Mouse (Mus musculus): ENCODE data around the gene Frat2. TPM values are rescaled to one million over a fixed set of nuclear protein-coding genes. Genes with fewer than 3 reads are reported as not detected.

Frat2 gene
- polyA plus RNA-seq (2012; ENCODE audit: low replicate concordance) = 12.4 and 20.4 TPM in 2 replicates

DNA sequence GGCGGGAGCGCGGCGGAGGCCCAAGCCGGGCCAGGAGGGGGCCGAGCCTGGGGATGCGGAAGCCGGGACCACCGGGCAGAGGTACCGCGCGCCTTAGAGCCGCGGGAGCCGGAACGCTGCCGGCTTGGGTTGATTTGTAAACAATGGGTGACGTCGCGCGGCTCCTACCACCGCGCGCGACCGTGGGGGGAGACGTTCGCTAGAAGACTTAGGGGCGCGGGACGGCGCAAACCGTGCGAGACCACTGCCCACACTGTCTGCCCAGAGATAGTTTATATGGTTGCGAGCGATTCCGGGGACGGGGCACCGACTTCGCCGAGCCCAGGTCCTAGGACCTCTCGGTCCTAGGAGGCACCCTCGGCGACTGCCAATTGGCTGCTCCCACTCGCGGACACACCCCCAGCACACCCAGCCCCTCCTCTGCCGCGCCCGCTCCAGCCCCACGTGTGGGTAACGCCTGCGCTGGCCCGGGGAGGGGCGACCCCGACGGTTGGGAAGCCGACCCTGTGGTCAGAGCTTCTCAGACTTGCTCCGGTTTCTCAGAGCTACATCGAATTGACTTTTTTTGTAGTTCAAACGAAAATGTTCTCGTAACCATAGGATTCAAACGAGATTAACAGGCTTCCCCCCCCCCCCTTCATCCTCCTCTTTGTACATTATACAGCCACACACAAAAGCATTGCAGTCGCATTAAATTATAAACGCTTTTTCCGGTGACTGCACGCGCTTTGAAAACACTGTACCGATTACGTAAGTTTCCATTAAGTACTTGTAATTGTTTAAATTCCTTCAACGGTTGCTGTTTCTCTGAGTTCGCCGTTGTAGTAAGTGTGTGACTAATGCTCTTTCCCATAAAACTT lies at the start of gene Frat2:
Gene Frat2, minus strand, starts transcription at position 141 of the 860 bp plus-strand sequence.

DNA sequence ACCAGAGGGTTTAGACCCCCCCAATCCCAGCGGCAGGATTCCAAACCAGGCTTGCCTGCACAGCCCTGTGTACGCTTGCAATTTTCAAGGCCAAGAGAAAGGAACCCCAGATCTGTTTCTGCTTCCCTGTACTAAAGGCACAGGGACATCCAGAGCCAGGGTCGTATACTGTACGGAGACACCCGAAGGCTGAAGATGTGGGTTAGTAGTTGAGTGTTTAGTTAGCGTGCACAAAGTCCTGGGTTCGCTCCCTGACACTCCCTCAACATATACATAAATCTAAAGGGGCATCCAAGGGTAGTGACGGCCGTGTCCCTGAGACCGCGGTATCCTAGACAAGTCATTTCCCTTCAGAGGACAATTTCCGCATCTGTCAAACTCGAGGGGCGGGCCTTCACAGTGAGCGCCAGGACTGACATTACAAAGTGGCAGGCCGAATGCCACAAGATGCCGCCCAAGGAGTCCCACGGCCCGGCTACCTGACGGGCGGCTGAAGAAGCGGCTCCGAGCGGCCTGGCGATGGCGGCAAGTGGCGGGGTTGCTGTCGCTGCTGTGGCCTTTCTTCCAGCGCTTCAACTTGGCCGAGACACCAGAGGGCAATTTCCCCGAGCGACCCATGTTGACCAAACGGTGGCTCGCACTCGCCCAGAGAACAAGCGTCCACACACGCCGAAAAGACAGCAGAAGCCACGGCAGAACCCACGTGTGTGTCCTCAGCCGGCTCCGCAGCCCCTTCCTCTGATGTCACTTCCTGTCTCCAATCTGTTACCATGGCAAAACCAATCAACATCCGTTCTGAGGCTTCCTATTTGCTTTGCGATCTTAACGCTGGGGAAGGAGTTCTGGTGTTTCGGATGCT lies 47.8 kb upstream of the Frat2 start, which contains the start of gene Rrp12:
Gene Rrp12, minus strand, starts transcription at position 714 of the 859 bp plus-strand sequence.

DNA sequence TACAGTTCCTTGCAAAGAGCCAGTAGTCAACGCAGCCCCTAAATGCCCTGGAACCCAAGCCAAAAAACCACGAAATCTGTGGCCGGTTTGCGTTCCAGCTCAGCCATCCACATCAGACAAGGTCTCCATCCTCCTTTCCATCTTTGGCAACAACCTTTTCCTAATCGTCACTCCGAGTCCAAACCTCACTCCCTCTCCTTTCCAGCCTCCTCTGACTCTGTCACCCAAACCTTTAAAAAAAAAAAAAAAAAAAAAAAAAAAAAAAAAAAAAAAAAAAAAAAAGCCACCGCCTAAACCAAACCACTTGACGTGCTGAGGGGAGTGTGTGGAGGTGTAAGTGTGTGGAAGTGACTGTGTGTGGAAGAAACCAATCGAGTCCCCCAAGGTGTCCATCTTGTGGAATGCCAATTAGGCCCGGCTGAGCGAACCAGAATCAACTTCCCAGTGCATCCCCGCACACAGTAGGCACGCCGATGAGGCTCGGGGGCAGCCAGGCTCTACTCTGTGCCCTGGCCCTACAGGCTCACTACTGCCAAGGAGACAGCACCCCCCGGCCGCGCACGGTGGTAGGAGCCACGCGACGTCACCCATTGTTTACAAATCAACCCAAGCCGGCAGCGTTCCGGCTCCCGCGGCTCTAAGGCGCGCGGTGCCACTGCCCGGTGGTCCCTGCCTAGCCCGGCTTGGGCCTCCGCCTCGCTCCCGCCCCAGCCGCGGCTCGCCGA lies 18.4 kb downstream of the Frat2 start, which contains the start of gene Frat1:
Gene Frat1, plus strand, starts transcription at position 590 of the 725 bp plus-strand sequence.

DNA sequence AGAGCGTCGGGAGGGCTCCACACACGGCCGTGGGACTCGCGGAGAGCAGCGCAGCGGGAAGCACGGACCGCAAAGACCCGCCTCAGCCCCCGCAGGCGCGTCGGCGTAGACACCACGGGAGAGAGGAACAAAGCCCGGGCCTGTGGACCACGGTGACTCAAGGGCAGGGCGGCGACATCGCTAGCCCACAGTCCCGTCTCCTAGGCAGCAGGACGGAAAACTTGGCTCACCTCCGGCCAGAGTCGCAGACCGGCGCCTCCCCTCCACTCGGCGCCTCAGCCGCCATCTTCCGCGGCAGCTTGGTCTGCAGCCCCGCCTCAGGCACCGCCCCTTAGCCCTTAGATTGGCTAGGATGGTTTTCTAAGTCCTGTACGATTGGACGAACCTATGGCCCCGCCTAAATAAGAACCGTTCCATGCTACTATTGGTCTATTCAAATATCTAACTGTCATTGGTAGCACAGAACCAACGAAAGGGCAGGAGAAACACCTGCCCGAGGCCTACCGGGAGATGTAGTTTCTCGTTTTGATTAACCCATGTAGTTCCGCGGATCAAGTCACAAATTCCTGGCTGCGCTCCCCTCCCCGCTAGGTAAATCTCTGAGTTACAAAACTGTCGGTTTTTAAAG lies 46.1 kb downstream of the Frat2 start, which contains the start of gene Arhgap19:
Gene Arhgap19, minus strand, starts transcription at position 306 of the 628 bp plus-strand sequence.

Other genes starting within 250 kb of the Frat2 start
- gene Slit1, start 104.5 kb downstream of the Frat2 start, polyA plus RNA-seq (2012; ENCODE audit: low replicate concordance) = 0.03 and 0.08 TPM in 2 replicates
- gene Arhgap19, start 46.1 kb downstream of the Frat2 start, polyA plus RNA-seq (2012; ENCODE audit: low replicate concordance) = 1.1 and 1.4 TPM in 2 replicates
- gene Frat1, start 18.2 kb downstream of the Frat2 start, polyA plus RNA-seq (2012; ENCODE audit: low replicate concordance) = 14.5 and 27.0 TPM in 2 replicates
- gene Rrp12, start 48.0 kb upstream of the Frat2 start, polyA plus RNA-seq (2012; ENCODE audit: low replicate concordance) = 8.6 and 10.4 TPM in 2 replicates
- 97.8 and 113 TPM in 2 replicates for gene Pgam1, start 63.8 kb upstream of the Frat2 start, polyA plus RNA-seq (2012; ENCODE audit: low replicate concordance)
- 4.3 and 12.1 TPM in 2 replicates for gene Exosc1, start 85.3 kb upstream of the Frat2 start, polyA plus RNA-seq (2012; ENCODE audit: low replicate concordance)
- gene Zdhhc16, start 85.3 kb upstream of the Frat2 start, polyA plus RNA-seq (2012; ENCODE audit: low replicate concordance) = 19.2 and 21.3 TPM in 2 replicates
- 16.1 and 17.4 TPM in 2 replicates for gene Mms19, start 133.0 kb upstream of the Frat2 start, polyA plus RNA-seq (2012; ENCODE audit: low replicate concordance)
- gene Ubtd1, start 133.6 kb upstream of the Frat2 start, polyA plus RNA-seq (2012; ENCODE audit: low replicate concordance) = 21.5 and 23.0 TPM in 2 replicates
- gene Ankrd2, start 187.9 kb upstream of the Frat2 start, polyA plus RNA-seq (2012; ENCODE audit: low replicate concordance) = 0.88 and 2.3 TPM in 2 replicates
- gene Hoga1, start 197.5 kb upstream of the Frat2 start, polyA plus RNA-seq (2012; ENCODE audit: low replicate concordance) = 0.80 TPM in 1 of 2 replicates, not detected in the other
- gene 4933411K16Rik, start 204.1 kb upstream of the Frat2 start, polyA plus RNA-seq (2012; ENCODE audit: low replicate concordance) = 0.08 TPM in 1 of 2 replicates, not detected in the other
- 0.08 TPM in 2 replicates for gene Morn4, start 238.2 kb upstream of the Frat2 start, polyA plus RNA-seq (2012; ENCODE audit: low replicate concordance)
- 28.0 and 54.8 TPM in 2 replicates for gene Pi4k2a, start 242.3 kb upstream of the Frat2 start, polyA plus RNA-seq (2012; ENCODE audit: low replicate concordance)